Mouse (Mus musculus) small intestine, adult 2 months (tissue): ENCODE data around the gene Gm17617. TPM values are rescaled to one million over a fixed set of nuclear protein-coding genes. Genes with fewer than 3 reads are reported as not detected.

Source experiments
- H3K27ac ChIP-seq: fragments of 200-500 bp; 2 replicates; pipeline ENCODE4 v1.5.1; 2012; ENCODE audit warnings: low read depth, low read length, control low read depth, inconsistent platforms; ENCODE audit not compliant: insufficient read depth
- H3K27me3 ChIP-seq: fragments of 200-500 bp; 2 replicates; pipeline ENCODE4 v1.6.1; 2012; ENCODE audit warnings: mild to moderate bottlenecking, moderate library complexity, low read length, inconsistent platforms; ENCODE audit not compliant: control insufficient read depth, insufficient read depth
- H3K36me3 ChIP-seq: fragments of 200-500 bp; 2 replicates; pipeline ENCODE4 v1.6.1; 2012; ENCODE audit warnings: mild to moderate bottlenecking, low read length, control low read depth, inconsistent platforms; ENCODE audit not compliant: control insufficient read depth, insufficient read depth
- H3K4me1 ChIP-seq: fragments of 200-500 bp; 2 replicates; pipeline ENCODE4 v1.6.1; 2012; ENCODE audit warnings: low read length, inconsistent platforms, mixed read lengths; ENCODE audit not compliant: control insufficient read depth, insufficient read depth, insufficient read length
- H3K4me3 ChIP-seq: fragments of 200-500 bp; 2 replicates; pipeline ENCODE4 v1.5.1; 2012; ENCODE audit warnings: low read depth, mild to moderate bottlenecking, control low read depth, inconsistent platforms, low read length, moderate library complexity
- CTCF ChIP-seq: fragments of 200-500 bp; IDR thresholded peaks from 2 replicates; pipeline ENCODE4 v1.5.1; 2012; ENCODE audit warnings: low read depth, mild to moderate bottlenecking, control low read depth, inconsistent platforms, low read length, moderate library complexity, mixed read lengths; ENCODE audit not compliant: insufficient replicate concordance, insufficient read length; ENCODE audit errors: extremely low read depth
- POLR2A ChIP-seq: fragments of 200-500 bp; IDR thresholded peaks from 2 replicates; pipeline ENCODE4 v1.6.1; 2012; ENCODE audit warnings: low read depth, mild to moderate bottlenecking, control low read depth, inconsistent platforms, low read length, moderate library complexity
- WGBS: fragments of 180-500 bp; shearing (Covaris S2); methylation state at CpG from one replicate; pipeline ENCODE4 v1.1.7; 2018; 5-methylcytosine and 5-hydroxymethylcytosine counted together
- polyA plus RNA-seq: library from polyadenylated mRNA; depleted of rRNA; stranded (reverse); fragments of >200 nt; gene quantifications from 2 replicates; pipeline ENCODE4 v1.2.3, GENCODE M21; 2012; rRNA removed

Gene Gm17617
- polyA plus RNA-seq, result not detected in 2 replicates

DNA sequence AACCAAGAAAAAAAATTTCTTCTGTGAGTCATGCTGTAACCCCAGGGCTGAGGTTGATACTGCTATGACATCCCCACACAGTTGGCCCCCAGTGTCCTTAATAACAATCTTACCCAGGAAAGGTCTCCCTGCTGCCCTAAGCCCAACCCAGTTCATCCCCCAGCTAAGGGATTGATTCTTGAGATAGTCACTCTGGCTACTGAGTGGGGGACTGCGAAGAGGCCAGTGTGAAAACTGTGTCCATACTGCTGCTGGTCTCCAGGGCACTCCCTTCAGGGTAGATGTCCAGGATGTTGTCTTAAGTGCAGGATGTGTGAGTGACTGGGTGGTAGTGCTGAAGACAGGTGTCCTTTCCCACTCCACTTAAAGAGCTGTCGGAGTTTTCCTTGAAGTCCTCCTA lies at the start of gene Gm17617:
Gene Gm17617 (minus strand): TSS at position 101 of the 400 bp plus-strand sequence.
- Histone ChIP-seq H3K4me1 (no peaks in the 10 kb centered on the region), H3K27ac (no peak within 1 kb of the TSS), H3K4me3 (no peak within 1 kb of the TSS), H3K36me3 (peaks cover 12% of the 10 kb centered on the region), H3K27me3 (no peaks in the 10 kb centered on the region)
- TF ChIP-seq CTCF (no peak), POLR2A (no peak)
- WGBS, result 91% methylated on average over 2 of the region's 2 CpGs

DNA sequence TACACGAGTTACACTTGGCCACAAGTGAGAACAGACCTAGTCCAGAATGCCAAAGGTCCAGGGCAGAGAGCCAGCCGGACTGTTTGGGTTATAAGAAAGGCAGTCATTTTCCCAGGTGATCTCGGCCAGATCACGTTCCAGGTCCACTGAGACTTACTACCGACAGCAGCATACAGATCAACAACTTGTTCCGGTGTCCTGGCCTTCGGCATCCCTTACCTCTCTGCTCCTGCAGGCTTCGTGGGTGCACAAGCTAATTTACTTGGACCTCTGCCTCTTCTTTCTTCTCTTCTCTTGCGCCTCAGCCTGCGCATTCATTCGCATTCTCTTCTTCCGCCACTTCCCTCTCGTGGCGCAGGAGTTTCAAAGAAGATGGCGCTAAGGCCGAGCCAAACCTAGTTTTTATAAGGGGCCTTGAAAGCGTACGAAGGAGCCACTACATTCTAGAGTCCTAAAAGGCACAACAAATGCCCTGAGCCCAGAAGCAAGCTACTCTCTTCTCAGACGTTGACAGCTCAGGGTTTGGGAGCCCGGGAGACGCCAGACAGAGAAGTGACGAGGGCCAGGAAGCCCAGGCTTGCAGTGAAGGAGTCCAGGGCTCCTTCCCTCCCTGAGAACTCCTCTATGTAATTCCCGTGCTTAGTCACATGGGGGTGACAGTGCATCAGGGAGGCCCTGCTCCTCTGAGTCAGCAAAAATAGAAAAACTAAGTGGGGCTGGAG lies 49.0 kb upstream of the Gm17617 start:
- TF ChIP-seq POLR2A, result peak; percentile 66; the same call in 1 of the 2 replicates
- TF ChIP-seq CTCF, result peak; percentile 59; the same call in 1 of the 2 replicates
- Histone ChIP-seq H3K27me3 (no peaks in the 10 kb centered on the region), H3K4me3 (peak overlapping the region; percentile 57), H3K36me3 (no peaks in the 10 kb centered on the region), H3K27ac (peak overlapping the region; percentile 87), H3K4me1 (0 out of 2 replicates have a peak, but pooled peaks cover 2% of the 10 kb centered on the region)
- WGBS, result 5% methylated on average over 23 of the region's 23 CpGs

DNA sequence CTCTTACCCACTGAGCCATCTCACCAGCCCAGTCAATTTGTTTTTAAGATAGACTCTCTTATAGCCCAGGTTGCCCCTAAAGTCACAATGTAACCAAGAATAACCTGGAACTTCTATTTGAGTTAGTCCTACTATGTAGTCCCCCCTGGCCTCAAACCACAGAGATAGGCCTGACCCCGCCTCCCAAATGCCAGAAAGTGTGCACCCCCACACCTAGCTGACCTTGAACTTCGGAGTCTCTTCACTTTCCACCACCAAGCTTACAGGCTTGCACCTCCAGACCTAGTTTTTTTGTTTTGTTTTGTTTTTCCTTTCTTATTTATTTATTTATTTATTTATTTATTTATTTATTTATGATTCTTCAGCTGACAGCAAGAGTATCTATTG lies 48.4 kb upstream of the Gm17617 start:
- Histone ChIP-seq H3K36me3 (no peaks in the 10 kb centered on the region), H3K4me1 (0 out of 2 replicates have a peak, but pooled peaks cover 2% of the 10 kb centered on the region), H3K4me3 (peak overlapping the region; percentile 12; the same call in 1 of the 2 replicates), H3K27me3 (no peaks in the 10 kb centered on the region), H3K27ac (peak overlapping the region; percentile 87; the same call in 1 of the 2 replicates)
- 63% methylated on average over 2 of the region's 2 CpGs for WGBS
- no peak for TF ChIP-seq POLR2A
- no peak for TF ChIP-seq CTCF

DNA sequence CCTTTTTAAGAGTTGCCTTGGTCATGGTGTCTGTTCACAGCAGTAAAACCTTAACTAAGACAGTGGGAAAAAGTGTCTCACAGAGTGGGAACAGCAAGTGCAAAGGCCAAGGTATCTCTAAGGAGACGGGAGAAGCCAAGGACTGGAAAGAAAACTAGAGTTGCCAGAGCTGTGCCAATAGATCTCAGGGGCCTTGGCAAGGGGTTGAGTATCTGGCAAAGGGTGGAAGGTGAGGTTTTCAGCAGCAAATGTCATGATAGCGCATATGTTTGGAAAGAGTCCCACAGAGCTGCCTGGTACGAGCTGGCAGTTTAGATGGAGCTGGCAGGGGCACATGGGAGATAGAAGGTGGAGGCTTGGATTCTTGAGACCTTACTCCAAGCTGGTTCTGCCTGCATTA lies 46.2 kb upstream of the Gm17617 start:
- H3K4me1 ChIP-seq, result 0 out of 2 replicates have a peak, but pooled peaks cover 2% of the 10 kb centered on the region
- H3K27ac ChIP-seq, result no peak overlapping the region
- no peaks in the 10 kb centered on the region for H3K27me3 ChIP-seq
- 87% methylated on average over 3 of the region's 3 CpGs for WGBS
- no peaks in the 10 kb centered on the region for H3K36me3 ChIP-seq
- no peak for TF ChIP-seq CTCF
- no peak for TF ChIP-seq POLR2A
- no peak overlapping the region for H3K4me3 ChIP-seq

DNA sequence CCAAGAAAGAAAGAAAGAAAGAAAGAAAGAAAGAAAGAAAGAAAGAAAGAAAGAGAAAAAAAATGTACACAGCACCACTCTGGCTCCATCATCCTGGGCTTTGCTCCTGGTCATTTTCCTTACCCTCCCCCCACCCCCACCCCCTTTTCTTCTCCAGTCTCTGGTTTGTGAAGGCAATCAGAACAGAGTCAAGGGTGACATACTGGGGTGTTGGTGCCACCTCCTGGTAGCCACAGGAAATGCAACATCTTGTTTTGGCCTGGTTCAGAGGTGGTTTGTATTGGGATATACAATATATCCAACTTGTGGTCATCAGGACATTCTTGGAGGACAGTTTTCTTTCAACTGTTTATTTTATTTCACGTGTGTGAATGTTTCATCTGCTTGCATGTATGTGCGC lies 45.2 kb upstream of the Gm17617 start:
- Histone ChIP-seq H3K27ac (no peak overlapping the region), H3K27me3 (no peaks in the 10 kb centered on the region), H3K36me3 (no peaks in the 10 kb centered on the region), H3K4me3 (no peak overlapping the region), H3K4me1 (0 out of 2 replicates have a peak, but pooled peaks cover 2% of the 10 kb centered on the region)
- TF ChIP-seq POLR2A (no peak), CTCF (peak; percentile 53; the same call in 1 of the 2 replicates)
- WGBS, result 41% methylated on average over 2 of the region's 2 CpGs

DNA sequence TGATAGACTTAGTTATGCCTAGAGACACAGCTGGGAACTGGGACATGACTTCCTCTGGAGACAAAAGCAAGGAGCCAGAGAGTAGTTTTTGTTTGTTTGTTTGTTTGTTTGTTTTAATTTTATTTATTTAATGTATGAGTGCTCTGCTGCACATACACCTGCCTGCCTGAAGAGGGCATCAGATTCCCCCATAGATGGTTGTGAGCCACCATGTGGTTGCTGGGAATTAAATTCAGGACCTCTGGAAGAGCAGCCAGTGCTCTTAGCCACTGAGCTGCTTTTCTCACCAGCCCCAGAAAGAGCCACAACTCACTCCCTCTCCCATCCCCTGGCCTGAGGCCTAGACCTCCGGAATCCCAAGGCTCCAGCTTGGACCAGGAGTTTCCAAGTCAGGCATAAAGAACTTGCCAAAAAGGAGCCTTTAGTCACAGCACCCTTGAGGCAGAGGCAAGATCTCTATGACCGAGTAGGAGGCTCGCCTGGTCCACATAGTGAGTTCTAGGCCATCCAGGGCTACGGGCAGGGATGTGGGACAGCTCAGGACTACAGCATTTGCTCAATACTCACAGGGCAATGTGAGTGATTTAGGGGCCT lies 44.7 kb upstream of the Gm17617 start:
- H3K36me3 ChIP-seq, result no peaks in the 10 kb centered on the region
- no peak overlapping the region for H3K27ac ChIP-seq
- 65% methylated on average over 4 of the region's 4 CpGs for WGBS
- TF ChIP-seq CTCF, result no peak
- no peak for TF ChIP-seq POLR2A
- H3K4me1 ChIP-seq, result 0 out of 2 replicates have a peak, but pooled peaks cover 2% of the 10 kb centered on the region
- no peaks in the 10 kb centered on the region for H3K27me3 ChIP-seq
- no peak overlapping the region for H3K4me3 ChIP-seq

DNA sequence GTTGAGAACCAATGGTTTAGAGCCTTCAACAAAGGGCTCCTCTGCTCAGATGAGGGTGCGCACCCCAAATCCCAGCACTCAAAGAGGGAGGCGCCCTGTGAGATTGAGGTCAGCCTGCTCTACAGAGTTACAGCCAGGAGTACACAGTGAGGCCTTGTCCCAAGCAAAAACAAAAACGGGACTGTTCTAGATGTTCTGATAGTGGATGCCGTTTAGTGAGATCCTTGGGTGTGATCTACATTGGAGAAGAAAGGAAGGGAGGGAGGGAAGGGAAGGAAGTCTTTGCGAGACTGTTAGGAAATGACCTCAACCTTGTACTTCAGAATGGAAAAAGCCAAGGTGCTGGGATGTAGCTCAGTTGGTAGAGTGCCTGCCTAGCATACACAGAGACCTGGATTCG lies 42.9 kb upstream of the Gm17617 start:
- TF ChIP-seq CTCF, result no peak
- TF ChIP-seq POLR2A, result no peak
- WGBS, result 80% methylated on average over 6 of the region's 6 CpGs
- H3K36me3 ChIP-seq, result no peaks in the 10 kb centered on the region
- H3K27me3 ChIP-seq, result no peaks in the 10 kb centered on the region; the same call in 1 of the 2 replicates
- peaks cover 4% of the 10 kb centered on the region for H3K4me1 ChIP-seq
- H3K4me3 ChIP-seq, result no peak overlapping the region
- H3K27ac ChIP-seq, result no peak overlapping the region
